Mouse (Mus musculus) heart, postnatal 14 days (tissue): ENCODE measurements at regions not wholly inside any gene's neighbourhood (a gene's known extent, or its start where the extent isn't known, plus 50 kb on each side); places are given as distances from the start of the nearest gene placed in this dataset.

Experiments used
- DNase-seq, 2 experiments: peaks; one replicate each; pipeline ENCODE4 v3.0.0; 2021 to 2022
- intact Hi-C: fragments of 180-260 bp; cut with DNase I; formaldehyde crosslinking; loops from one replicate; pipeline ENCODE4 v1.15.1; 2025

DNA sequence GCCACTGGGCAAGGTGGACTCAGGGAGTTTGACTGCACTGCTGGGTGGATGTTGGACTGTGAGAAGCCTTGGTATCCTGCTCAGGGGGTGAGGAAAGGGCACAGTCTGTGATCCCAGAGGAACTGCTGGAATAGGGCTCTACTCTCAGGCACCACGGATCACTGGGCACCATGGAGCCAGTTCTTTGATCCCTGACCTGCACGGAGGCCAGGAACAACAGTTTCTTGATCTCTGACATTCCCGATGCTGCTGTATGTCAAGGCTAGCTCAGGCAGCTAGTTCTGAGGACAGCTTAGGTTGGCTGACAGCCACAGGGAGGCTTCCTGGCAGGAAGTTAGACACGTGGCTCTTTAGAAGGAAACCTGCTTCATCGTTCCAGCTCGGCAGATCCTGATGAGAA, 289.5 kb upstream of the Slit2 start:
- intact Hi-C loops = no loop called here
- no peak for DNase-seq

GRCm38 (mm10) chr5:47693921-47694320, 289.0 kb upstream of the Slit2 start:
- no peak for DNase-seq
- intact Hi-C loops = no loop called here

DNA sequence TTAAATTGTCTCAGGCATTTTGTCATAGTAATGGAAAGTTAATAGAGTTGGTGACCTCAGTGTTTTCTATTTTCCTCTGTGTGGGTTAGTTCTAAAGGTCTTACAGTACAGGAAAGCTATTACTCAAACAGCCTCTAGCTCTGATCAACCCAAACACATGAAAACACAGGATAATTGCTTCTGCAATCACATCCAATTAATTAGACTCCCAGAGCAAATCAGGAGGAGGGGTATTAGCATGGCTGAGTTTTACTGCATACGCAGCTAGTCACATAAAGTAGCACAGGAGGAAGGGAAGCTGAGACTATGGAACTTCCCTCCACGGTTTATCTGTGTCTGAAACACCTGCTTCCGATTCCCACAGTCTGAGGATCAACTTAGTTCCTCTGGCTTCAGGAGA, 288.3 kb upstream of the Slit2 start:
- DNase-seq = no peak
- intact Hi-C loops = no loop called here

- no peak for DNase-seq
- intact Hi-C loops = no loop called here
Measured at GRCm38 (mm10) chr5:47711553-47711952, 271.4 kb upstream of the Slit2 start.

- intact Hi-C loops = no loop called here
- DNase-seq = no peak
Measured at GRCm38 (mm10) chr5:47714333-47714732, 268.6 kb upstream of the Slit2 start.

GRCm38 (mm10) chr5:47724911-47725310, 258.0 kb upstream of the Slit2 start:
- intact Hi-C loops = no loop called here
- no peak for DNase-seq

DNA sequence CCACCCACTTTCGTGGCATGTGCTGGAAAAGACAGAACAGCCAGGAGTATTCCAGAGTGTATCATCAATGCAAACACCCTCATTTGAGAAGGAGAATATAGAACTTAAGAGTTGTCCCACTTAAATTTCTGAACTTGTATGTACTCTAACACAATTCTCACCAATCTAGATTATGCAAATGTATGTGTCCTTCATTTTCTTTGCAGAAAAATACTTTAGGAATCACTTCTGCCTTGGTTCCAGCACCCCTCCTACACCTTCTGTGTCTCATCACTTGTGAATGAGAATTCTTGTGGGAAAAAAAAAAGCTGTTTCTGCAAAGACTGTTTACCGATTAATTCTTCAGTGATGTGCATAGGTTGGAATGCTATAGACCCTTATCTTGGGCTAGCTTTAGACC, 240.2 kb upstream of the Slit2 start:
- DNase-seq = no peak
- intact Hi-C loops = no loop called here

DNA sequence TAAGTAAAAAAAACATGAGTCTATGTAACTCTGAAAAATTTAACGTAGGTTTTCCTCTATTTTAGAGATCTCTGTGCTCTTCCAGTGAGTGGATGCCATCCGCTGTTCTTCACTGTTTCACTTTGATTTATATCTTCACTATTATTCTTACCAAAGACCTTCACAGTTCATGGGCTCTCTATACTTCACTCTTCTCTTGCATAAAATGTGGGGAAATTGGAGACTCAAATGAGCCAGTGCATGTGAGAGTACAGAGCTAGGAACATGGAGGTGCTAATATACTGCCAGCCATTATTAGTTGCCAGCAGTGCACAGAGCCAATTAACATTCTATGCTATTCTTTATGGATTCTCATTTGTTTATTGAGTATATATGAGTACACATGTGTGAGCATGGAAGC, 237.8 kb upstream of the Slit2 start:
- no peak for DNase-seq
- intact Hi-C loops = no loop called here

GRCm38 (mm10) chr5:47751907-47752306, 231.0 kb upstream of the Slit2 start:
- intact Hi-C loops = no loop called here
- DNase-seq = no peak

GRCm38 (mm10) chr5:47772642-47773353, 210.1 kb upstream of the Slit2 start:
- DNase-seq = no peak
- intact Hi-C loops = no loop called here

- DNase-seq = no peak
- intact Hi-C loops = no loop called here
Measured at GRCm38 (mm10) chr5:47773354-47773743, 209.6 kb upstream of the Slit2 start.

DNA sequence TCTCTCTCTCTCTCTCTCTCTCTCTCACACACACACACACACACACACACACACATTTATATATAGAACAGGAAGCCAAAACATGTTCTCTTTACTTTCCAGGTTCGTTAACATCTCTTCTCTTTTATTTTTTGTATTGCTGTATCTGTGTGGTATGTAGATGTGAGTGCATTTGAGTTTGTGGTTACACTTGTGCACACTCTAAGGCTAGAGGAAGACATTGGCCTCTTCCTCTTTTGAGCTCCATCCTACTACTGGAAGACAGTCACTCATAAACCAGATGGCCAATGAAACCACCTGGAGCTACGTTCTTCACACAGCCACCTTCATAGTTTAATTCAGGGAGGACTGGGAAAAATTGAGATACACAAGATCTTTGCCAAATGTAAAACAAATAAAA, 202.1 kb upstream of the Slit2 start:
- intact Hi-C loops = no loop called here
- DNase-seq = no peak

- DNase-seq = no peak
- intact Hi-C loops = no loop called here
Measured at GRCm38 (mm10) chr5:47781608-47782007, 201.3 kb upstream of the Slit2 start.

GRCm38 (mm10) chr5:47794639-47795272, 188.2 kb upstream of the Slit2 start:
- no peak for DNase-seq
- intact Hi-C loops = no loop called here

DNA sequence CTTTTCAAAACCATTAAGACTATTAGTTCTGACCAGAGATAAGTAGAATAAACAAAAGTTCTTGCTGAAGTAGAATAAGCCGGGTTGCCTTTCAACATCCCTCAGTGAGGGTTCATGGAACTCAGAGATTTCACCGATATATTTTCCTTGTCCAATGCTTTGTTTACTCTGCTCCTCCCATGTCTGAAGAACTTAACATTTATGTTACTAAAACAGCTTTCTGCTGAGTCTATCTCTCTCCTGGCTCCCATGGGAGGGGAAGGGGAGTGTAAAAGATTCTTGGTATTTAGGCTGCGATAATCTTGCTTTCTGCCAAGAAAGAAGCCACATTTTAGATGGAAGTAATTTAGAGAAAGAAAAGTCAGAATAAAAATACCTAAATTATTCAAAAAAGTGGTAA, 187.7 kb upstream of the Slit2 start:
- DNase-seq = peak in 1 of 2 experiments; percentile 2
- intact Hi-C loops = no loop called here

DNA sequence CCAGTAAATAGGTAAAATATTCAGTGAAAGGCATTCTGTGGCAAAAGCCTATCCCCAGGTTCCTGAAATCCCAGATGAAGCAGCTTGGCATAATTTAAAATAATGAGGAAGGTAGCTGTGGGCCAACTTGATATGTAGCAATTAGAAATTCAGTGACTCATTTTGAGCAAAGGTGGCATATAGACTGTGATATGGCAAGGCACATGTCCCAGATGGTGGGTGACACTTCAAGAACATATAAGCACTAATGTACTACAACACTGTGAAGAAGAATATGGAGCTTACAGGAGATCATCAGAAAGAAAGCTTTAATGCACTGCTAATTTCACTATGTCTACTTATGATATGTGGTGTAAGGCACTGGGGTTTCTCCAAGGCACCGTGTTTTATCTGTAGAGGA, 162.0 kb upstream of the Slit2 start:
- DNase-seq = no peak
- intact Hi-C loops = no loop called here

GRCm38 (mm10) chr5:47837998-47838397, 144.9 kb upstream of the Slit2 start:
- intact Hi-C loops = no loop called here
- no peak for DNase-seq

- no peak for DNase-seq
- intact Hi-C loops = no loop called here
Measured at GRCm38 (mm10) chr5:47869701-47870100, 113.2 kb upstream of the Slit2 start.
